Mouse (Mus musculus) ES-Bruce4 (cell line): Measurements from ENCODE around the gene Tmem254a.
"Not testable (repeated sequence)": the region's sequence is repeated elsewhere in the genome, so short reads cannot be mapped to it uniquely, and the experiment has no call there.

ENCODE experiments used
- CTCF ChIP-seq: IDR thresholded peaks from one replicate; pipeline ENCODE4 v1.8.1; 2011; ENCODE audit warnings: low read depth, low read length
- POLR2A ChIP-seq: IDR thresholded peaks from one replicate; pipeline ENCODE4 v1.8.1; 2011; ENCODE audit warnings: low read length; ENCODE audit not compliant: insufficient read depth

DNA sequence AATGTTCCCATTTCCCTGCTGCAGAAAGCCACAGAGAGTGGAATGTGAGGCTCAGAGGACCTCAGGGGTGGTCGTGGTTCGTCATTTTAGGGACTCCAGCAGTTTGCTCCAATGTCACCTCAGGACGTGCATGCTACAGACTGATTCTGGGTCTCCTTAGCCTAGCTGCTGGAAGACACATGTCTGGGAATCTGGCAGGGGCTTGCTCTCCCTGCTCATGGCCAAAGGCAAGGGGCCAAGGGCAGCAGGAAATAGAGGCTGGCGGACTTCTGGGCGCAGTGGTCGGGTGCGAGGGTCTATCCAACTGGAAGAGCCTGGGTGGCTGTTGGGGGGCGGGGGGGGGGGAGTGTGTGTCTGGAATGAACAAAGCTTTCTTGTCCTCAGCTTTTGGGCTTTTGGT lies 18.5 kb downstream of the Tmem254a start:
- TF ChIP-seq CTCF, POLR2A: not testable (repeated sequence)
